Mouse (Mus musculus): ENCODE measurements at regions not wholly inside any gene's neighbourhood (a gene's known extent, or its start where the extent isn't known, plus 50 kb on each side); places are given as distances from the start of the nearest gene placed in this dataset.
A peak's percentile ranks its signal among the peaks of the same experiment; 100 is the strongest.

GRCm38 (mm10) chr2:160590209-160590910, 55.3 kb upstream of the Top1 start:
- Histone ChIP-seq H3K4me1 (ENCODE audit: control insufficient read depth, insufficient read depth, low read length) (no peaks in the 10 kb centered on the region), H3K36me3 (ENCODE audit: control insufficient read depth, insufficient read depth, low read length, poor library complexity, severe bottlenecking) (no peaks in the 10 kb centered on the region), H3K4me3 (ENCODE audit: low read depth, low read length) (no peak overlapping the region), H3K27ac (ENCODE audit: insufficient read depth, low read length) (no peak overlapping the region), H3K27me3 (ENCODE audit: control insufficient read depth, insufficient read depth, low read length, poor library complexity, severe bottlenecking) (no peaks in the 10 kb centered on the region), H3K9ac (ENCODE audit: low read depth, poor library complexity, severe bottlenecking) (no peak overlapping the region), H3K9me3 (replicated peaks; ENCODE audit: control insufficient read depth, insufficient read depth, low read length, poor library complexity, severe bottlenecking) (no peaks in the 10 kb centered on the region)
- TF ChIP-seq EP300 (IDR thresholded peaks at IDR 0.05; ENCODE audit: insufficient read depth, low read depth, low read length) = no peak

GRCm38 (mm10) chr2:160591446-160592180, 54.1 kb upstream of the Top1 start:
- Histone ChIP-seq H3K4me1 (ENCODE audit: control insufficient read depth, insufficient read depth, low read length) (no peaks in the 10 kb centered on the region), H3K9ac (ENCODE audit: low read depth, poor library complexity, severe bottlenecking) (no peak overlapping the region), H3K27me3 (ENCODE audit: control insufficient read depth, insufficient read depth, low read length, poor library complexity, severe bottlenecking) (no peaks in the 10 kb centered on the region), H3K36me3 (ENCODE audit: control insufficient read depth, insufficient read depth, low read length, poor library complexity, severe bottlenecking) (no peaks in the 10 kb centered on the region), H3K4me3 (ENCODE audit: low read depth, low read length) (no peak overlapping the region), H3K9me3 (replicated peaks; ENCODE audit: control insufficient read depth, insufficient read depth, low read length, poor library complexity, severe bottlenecking) (no peaks in the 10 kb centered on the region), H3K27ac (ENCODE audit: insufficient read depth, low read length) (no peak overlapping the region)
- TF ChIP-seq EP300 (IDR thresholded peaks at IDR 0.05; ENCODE audit: insufficient read depth, low read depth, low read length) = no peak
- TF ChIP-seq POLR2A (IDR thresholded peaks at IDR 0.05; ENCODE audit: insufficient read depth, low read length) = no peak
- no peak for TF ChIP-seq CTCF (IDR thresholded peaks at IDR 0.05; ENCODE audit: low read depth, low read length)

GRCm38 (mm10) chr2:160593035-160593434, 52.7 kb upstream of the Top1 start:
- H3K4me3 ChIP-seq (ENCODE audit: low read depth, low read length) = no peak overlapping the region
- H3K9me3 ChIP-seq (replicated peaks; ENCODE audit: control insufficient read depth, insufficient read depth, low read length, poor library complexity, severe bottlenecking) = no peaks in the 10 kb centered on the region
- H3K27me3 ChIP-seq (ENCODE audit: control insufficient read depth, insufficient read depth, low read length, poor library complexity, severe bottlenecking) = no peaks in the 10 kb centered on the region
- TF ChIP-seq CTCF (IDR thresholded peaks at IDR 0.05; ENCODE audit: low read depth, low read length) (peak; percentile 47), EP300 (IDR thresholded peaks at IDR 0.05; ENCODE audit: insufficient read depth, low read depth, low read length) (no peak), POLR2A (IDR thresholded peaks at IDR 0.05; ENCODE audit: insufficient read depth, low read length) (no peak)
- no peak overlapping the region for H3K27ac ChIP-seq (ENCODE audit: insufficient read depth, low read length)
- H3K9ac ChIP-seq (ENCODE audit: low read depth, poor library complexity, severe bottlenecking) = no peak overlapping the region
- no peaks in the 10 kb centered on the region for H3K4me1 ChIP-seq (ENCODE audit: control insufficient read depth, insufficient read depth, low read length)
- H3K36me3 ChIP-seq (ENCODE audit: control insufficient read depth, insufficient read depth, low read length, poor library complexity, severe bottlenecking) = no peaks in the 10 kb centered on the region
